Mouse (Mus musculus): ENCODE measurements around the gene Mtss1l.

Mtss1l gene

DNA sequence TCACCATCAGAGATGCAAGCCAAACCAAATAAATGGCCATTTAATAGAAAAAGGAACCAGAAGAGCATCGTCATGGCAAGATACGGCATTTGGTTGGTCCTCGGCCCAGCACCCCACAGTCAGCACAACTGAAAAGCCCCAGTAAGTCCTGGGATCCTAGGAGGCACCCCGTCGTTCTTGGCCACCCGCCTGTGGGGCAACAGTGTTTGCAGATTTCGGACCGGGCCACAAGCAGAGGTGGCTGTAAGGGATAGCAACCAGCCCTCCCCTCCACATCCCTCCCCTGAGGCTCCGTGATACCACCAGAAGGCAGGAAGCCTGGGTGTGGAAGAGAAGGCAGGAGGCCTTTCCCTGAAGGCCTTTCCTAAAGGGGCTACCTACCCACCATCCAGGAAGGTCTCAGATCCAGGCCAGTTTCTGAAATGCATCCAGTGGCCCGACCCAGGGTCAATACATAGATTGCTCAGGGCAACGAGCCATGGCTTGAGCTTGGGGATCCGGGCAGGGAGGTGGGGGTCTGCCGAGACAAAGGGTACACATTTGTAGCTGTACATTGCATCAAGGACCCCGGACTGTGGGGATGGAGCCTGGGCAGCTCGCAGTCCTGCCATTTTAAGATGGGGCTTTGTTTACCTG lies 20.7 kb downstream of the Mtss1l start:
- DNase-seq: no peak

DNA sequence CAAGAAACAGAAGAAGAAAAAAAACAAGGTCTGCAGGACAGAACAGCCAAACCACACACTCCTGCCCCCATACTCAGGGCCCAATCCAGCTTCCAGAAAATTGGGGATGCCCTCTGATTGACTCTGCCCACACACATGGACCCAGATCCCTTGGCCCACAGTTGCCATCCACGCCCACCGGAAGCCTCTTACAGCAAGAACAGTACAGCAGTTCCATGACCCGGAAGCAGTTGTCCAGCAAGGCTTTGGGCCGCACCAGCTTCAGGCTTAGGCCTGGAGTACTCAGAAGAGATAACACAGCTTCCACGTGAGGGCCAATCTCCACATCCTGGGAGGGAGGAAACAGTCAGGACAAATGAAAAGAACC lies 21.2 kb downstream of the Mtss1l start:
- DNase-seq: no peak

DNA sequence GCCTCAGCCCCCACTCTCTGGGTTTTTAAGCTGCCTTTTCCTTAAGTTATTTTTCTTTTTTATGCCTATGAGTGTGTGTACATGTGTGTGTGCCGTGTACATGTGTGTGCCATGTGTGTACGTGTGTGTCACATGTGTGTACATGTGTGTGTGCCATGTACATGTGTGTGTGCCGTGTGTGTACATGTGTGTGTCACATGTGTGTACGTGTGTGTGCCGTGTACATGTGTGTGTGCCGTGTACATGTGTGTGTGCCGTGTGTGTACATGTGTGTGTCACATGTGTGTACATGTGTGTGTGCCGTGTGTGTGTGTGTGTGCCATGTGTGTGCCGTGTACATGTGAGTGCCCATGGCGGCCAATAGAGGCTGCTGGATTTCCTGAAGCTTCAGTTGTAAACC lies 23.9 kb downstream of the Mtss1l start:
- no peak for DNase-seq

DNA sequence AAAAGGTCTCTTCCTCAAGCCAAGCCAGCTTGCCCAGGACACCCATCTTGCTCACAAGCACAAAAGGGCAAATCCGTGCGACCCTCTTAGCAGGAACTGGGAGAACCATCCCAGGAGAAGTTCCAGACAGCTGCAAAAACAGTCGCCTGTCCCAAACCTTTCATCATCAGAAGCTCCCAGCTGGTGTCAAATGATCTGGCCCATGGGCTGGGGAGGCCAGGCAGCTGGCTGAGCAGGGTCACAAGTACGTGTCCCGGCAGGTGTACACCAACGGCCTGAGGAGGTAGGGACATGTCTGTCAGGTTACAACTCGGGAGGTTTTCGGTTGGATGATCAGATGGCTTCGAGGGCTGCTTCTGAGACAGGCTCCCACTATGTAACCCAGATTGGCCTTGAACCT lies 25.4 kb downstream of the Mtss1l start:
- DNase-seq: no peak

DNA sequence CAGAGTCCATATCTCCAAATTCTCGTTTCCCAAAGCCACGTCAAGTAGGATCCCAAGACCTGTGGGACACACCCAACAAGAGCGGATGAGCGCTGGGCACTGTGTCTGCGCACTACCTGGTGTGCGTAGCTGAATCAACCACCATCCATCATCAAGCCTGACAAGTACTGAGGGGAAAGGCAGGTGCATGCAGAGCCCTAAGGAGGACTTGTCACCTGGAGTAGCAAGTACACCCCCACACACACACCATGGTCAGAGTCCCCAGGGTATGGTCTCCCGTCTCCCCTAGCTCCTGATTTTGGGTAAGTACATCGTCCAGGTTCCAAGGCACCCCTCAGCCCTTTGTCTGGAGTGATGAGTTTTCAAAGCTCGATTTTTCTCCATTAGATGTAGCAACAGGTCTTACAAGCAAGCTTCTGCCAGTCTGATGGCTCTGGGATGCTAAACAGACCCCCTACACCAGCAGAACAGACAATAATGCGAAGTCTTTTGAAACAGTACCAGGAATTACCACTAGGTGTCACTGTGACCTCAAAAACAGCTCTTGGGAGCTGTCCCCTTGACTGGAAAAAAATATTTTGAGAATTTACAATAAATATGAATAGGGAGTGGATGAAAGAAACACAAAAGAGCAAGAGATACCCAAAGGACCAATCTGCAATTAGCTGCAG lies 28.4 kb downstream of the Mtss1l start:
- DNase-seq: no peak

DNA sequence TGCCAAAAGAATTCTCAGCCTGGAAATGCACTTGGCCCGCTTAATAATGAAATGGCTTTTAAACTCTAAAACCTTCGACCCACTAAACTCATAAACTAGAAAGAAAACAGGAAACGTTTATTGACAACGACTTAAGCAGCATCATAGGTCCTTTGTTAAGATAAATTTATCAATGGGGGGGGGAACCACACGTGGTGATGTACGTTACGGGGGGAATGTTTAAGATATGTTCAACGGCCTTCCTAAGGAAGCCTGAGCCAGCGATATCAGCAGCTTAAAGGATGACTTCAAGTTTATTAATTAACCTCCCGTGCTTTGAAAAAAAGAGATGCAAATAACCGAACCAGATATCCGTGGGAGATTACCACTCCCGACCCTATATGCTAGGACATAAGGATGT lies 29.0 kb downstream of the Mtss1l start:
- DNase-seq: no peak

DNA sequence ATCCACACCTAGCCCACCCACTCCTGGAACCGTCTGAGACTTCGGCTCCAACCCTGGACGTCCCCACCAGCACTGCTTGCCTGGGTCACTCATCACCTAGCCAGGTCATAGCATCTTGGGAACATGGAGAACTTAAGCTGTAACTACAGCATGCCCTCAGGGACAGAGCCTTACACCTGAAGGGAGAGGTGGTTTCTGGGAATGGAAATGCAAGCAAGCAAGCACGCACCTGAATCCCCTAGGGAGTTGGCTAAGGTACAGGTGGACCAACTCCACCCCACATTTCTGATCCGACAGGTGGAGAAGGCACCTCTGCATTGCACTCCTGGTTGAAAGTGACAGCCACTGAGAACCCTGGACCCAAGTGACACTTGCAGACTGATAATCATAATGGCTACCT lies 30.2 kb downstream of the Mtss1l start:
- DNase-seq: no peak

DNA sequence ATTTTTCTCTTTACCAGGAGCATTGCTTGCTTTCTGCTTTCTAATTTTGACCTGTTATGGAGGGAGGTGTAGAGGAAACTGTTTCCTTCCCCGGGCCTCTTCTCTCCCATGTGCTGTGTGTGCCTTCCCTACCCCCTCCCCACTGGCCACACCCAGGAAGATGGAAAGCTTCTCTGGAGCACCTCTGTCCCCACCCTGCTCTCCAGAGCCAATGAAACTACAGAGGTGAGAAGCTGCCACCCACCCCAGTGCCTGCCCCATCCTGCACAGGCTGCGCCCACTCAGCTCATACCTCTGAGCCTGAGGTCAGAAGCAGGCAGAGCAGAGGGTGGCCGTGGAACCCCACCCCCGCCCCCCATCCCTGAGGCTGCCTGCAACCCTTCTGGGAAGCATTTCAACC lies 33.4 kb downstream of the Mtss1l start:
- no peak for DNase-seq

DNA sequence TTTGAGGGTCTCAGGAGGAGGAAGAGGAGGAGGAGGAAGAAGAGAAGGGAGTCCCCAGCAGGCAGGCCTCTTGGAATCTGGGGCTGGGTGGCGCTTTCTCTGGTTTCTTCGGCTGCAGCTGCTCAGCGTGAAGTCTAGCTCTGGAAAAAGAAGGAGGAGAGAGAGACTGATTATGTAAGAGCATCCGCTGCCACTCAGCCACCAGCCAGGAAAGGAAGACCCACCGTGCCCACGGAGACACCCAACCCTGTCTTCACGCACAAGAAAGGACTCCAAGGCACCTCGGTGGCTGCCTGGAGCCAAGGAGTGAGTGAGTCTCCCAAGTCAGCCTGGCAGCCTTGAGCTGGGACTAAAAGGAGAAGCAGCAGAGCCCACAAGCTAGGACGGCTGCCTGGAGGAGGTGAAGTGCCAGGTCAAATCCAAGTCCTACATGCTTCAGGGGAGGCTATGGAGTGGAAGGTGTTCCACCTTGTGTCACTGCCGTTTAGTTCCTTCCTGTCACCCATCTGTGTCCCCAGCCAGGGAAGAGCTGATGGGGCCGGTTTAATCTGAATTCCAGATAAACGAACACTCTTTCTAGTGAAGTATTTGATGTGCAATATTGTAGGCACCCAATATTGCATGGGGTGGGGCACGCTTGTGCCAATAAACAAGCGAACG lies 34.4 kb downstream of the Mtss1l start:
- peak; percentile 64 for DNase-seq

DNA sequence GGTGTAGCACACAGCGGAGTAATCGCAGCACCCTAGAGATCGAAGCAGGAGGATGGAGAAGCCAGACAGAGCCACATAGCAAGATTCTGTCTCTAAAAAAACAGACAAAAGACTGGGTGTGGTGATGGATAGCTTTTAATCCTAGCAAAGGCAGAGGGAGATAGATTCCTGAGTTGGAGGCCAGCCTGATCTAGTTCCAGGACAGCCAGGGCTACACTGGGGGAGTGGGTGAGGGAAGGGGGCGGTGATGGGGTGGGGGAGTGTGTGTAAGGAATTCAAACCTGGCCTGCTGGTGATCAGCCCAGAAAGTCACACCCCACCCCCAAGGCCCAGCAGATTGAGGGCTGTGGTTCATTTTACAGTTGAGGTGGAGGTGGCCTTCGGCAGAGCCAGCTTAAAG lies 34.9 kb downstream of the Mtss1l start:
- DNase-seq: no peak

DNA sequence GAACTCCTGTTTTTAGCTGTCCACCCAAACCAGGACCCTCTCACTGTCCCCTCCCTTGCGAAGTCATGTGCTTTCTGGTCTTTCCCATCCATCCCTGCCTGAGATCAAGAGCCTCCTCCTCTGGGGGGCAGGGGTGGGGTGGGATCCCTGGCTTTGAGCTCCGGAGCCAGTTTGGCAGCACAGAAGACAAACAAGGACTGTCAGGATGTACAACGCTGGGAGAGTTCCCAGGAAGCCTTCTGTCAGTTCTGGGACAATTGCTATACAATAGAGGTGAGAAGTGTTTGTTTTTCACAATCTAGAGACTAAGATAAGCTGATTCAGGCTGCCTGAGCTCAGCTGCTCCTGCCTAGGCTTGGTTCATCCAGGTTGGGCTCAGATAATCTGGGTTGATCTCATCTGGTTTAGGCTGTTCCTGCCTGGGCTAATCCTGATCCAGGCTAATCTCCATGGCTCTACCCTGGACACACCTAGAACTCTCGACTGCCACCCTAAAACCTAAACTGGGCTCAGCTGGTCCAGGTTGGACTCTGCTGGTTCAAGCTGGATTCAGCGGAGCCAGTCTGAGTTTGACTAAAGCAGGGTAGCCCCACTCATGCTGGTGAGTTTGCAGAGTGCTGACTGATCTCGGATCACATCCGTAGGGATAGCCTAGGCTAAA lies 39.1 kb downstream of the Mtss1l start:
- DNase-seq: no peak

DNA sequence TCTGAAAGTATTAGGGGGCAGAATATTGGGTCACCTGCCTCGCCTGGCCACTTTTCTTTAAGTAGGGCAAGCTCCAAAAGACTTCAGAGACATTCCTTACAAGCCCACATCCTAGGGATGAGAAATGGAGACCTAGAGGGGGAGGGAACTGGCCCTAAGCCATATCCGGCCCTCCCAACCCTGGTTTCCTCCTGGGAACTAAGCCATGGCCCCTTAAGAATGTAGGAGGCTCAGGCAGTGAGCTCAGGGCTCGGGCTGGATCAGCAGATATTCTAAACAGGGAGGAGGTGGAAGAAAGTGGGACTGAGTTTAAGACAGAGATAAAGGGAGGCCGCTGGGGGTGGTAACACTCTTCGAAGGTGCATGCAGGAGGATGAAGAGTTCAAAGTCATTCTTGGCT lies 39.9 kb downstream of the Mtss1l start:
- no peak for DNase-seq

DNA sequence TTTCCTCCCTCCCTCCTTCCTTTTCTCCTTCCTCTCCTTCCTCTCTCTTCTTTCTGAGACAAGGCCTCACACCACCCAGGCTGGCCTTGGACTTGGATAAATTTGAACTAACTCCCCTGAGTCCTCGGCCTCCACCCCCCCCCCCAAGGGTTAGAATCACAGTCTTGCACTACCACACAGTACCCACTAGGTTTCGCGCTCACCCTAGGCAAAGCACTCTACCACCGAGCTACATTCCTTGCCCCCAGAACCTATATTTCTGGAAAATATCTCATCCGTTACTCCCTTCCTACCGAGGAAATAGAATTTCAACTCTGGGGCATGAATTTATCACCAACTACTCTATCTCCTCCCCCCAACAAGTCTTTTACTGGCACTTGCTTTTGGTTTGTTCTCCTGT lies 40.7 kb downstream of the Mtss1l start:
- no peak for DNase-seq

DNA sequence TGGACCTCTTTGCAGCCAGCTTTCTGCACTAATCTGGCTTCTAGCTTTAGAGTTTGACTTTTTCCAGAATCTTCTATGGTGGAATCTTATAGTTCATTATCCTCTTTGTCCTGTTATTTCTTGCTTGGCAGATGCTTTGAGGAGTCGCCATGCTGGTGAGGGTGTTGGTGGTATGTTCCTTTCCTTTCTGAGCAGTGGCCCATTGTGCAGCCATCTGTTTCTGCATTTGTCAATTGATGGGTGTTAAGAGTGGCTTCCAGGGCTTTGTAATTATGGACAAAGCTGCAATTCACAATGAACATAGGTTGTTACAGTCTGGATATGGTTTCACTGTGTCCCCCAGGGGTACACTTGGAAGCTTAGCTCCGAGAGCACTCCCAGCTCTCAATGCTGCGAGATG lies 43.4 kb downstream of the Mtss1l start:
- peak; percentile 44 for DNase-seq

DNA sequence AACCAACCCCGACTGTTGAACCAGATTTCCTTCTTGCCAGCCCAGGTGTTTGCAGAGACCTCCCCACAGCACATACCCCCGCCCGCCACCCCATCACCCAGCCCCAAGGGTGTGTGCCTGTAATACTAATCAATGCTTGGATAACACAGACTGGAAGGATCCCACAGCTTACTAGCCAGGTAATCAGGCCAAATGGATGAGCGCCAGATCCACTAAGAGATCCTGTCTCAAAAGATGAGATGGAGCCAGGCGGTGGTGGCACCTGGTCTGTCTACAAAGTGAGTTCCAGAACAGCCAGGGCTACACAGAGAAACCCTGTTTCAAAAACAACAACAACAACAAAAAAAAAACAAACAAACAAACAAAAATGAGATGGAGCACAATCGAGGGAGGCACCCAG lies 46.0 kb downstream of the Mtss1l start:
- DNase-seq: no peak

DNA sequence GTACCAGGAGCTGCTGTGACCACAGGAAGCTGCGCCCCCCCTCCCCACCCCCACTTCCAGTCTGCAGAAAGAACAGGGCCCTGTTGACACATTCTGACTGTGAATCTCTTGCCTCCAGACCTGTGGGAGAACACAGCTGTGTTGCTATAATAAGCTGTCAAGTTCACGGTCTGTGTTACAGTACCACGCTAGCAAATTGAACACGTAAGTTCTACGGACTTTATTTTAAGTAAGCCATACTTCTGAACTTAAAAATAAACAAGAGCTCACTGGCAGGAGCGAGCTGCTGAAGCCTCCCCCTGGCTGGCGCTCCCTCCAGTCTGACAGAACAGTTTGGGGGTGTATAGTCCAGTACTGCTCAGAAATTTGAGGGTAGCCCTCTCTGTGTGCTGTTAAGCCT lies 51.2 kb downstream of the Mtss1l start:
- DNase-seq: no peak

DNA sequence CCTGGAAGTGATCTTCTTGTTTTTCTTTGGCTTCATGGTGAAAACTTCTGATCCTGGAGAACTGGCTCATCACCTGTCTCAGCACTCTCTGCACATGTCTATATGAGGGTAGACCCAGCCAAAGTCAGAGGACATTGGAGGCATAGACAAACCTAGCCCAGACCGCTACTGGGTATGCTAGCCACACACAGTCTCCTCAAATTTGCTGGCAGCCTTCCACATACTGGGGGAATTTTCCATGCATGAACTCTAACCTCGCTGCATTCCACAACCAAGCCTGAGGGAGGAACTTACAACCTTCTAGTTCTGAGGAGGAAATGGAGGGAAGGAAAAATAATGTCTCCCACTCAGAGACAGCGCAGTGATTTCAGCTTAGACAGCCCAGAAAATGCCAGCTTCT lies 52.8 kb downstream of the Mtss1l start:
- DNase-seq: no peak

DNA sequence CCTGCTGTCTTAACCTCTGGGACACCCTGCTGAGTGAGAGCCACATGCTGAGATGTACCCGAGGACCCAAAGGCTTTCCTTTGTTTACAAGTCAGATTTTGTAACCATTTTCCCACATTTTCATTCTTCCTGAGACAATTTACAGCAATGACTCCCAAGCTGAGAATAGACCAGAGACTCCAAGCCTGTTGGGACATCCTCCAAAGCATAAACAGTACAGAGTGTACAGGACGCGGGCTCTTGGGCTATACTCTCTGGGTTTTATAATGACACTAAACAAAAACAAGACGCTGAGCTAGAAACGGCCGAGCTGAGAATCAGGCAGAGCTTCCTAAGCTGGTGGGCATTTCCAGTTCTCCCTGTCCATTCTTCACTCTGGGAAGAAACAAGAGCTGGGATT lies 53.4 kb downstream of the Mtss1l start:
- no peak for DNase-seq

DNA sequence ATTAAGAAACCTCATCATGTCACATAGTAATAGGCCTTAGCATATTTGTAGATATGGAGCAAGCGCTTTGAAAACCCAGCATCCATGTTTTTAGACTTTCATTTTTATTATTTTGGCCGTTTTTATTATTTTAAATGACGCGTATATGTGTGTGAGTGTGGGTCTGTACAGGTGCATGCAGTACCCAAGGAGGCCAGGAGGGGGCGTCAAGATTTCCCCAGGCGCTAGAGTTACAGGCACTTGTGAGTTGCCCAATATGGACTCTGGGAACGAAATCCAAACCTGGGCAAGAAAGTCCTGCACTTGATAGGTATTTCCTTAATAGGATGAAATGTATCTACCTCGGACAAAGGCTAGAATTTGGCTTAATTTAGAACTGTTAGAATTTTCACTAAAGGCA lies 54.0 kb downstream of the Mtss1l start:
- DNase-seq: no peak

DNA sequence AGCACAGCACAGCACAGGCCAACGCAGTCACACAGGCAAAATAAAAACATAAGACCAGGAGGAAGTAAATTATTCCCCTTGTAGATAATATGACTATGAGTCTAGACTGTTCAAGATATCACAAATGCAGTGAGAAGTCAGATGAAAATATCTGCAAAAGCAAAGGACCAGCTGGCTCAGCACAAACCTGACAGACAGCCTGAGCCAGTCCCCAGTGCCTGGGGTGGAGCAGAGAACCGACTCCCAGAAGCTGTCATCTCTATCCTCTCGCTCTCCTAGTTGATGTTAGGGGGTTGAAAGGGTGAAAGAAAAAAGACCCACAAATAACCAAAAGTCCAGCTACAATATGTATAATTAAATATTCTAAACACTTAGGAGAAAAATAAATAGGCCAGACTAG lies 54.4 kb downstream of the Mtss1l start:
- no peak for DNase-seq

DNA sequence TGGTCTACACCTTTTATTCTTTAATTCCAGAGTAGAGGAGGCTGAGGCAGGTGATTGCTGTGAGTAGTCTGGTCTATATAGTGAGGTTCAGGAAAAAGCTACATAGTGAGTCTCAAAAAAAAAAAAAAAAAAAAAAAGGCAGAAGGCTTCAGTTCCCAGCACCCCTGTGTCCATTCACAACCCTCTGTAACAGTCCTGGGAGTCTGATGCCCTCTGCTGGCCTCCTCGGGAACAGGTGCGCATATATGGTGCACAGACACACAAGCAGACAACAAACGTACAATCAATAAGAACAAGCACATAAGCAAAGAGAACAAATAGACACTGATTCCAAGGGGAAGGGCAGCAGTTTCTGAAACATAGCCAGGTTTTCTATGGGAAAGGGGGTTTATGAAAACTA lies 55.1 kb downstream of the Mtss1l start:
- DNase-seq: no peak

DNA sequence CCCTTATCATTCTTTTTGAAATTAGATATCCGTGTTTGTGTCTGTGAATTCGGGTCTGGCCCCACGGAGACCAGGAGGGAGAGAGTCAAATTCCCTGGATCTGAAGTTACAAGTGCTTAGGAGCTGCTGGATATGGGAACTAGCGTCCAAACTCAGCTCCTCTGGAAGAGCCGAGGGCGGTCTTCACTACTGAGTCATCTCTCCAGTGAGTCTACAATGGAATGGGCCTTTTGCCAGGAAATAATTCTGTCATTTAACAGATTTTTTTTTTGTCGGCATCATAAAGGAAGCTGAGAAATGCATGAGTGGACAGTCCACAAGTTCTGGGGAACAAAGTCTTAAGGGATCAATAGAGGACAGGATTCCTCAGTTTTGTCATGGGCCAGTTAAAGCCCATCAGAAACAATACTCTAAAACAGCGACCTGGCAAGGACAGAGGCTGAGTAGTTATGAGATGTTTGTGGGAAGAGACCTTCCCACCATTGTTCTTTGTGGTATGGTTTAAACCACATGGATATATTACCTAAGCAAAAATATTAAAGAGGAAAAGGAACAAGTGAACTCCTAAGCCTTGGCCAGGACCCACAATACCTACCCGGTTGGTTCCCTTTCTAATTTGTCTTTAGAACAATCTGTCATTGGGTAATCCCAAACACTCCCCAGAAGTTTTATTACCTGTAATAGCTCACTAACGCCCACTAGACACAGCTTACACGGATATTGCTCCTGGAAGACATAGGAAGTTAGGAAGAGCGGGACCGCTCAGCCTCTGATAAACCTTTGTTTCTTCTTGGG lies 58.8 kb downstream of the Mtss1l start:
- no peak for DNase-seq

DNA sequence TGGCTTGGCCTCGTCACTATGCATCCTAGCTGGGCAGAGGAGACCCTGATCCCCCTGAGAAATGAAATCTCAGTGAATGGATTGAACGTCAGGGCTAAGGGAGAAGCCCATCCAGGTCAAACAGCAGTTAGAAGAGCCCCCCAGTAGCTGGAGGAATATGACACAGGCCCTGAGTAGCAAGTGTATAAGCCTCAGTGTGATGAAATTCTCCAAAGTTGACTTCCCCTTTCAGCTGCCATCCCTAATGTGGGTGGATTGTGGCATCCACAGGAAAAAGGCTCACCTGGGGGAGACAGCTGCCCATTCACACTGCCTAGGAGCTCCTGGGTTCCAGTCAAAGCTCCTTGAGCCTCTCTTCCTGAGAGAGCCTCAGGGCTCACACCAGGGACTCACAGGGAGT lies 64.1 kb downstream of the Mtss1l start:
- DNase-seq: no peak

Measured in layer of hippocampus, adult 9-11 months (tissue).